Mouse (Mus musculus) retina, adult 2 months (tissue): ENCODE results near the gene Mcu.
A peak's percentile ranks its signal among the peaks of the same experiment; 100 is the strongest.

Experiments
- DNase-seq: peaks from one replicate; pipeline ENCODE4 v3.0.0-alpha.2; 2012; ENCODE audit warnings: low read depth, low spot score

The Mcu gene

DNA sequence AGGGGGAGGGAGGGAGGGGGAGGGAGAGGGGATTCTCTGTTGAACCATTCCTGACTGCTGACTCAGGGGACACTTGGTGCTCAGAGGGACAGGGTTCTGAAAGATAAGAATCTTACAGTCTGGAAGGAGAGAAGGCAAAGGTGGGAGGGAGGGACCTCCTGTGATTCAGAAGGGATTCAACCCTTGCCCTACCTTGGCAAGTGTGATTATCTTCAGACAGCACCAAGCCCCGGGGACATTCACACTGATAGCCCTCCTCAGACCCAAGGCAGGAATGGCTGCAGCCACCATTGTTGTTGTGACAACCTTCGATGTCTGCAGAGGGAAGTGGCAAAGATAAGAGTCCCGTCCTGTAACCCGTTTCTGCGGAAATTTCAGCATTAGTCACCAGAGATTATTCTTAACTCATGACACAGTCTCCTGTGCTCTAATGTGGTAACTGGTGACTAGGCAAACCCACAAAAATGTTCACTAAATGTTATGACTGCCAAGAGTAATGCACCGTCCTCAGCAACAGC, 185.7 kb downstream of the Mcu start:
- no peak for DNase-seq

DNA sequence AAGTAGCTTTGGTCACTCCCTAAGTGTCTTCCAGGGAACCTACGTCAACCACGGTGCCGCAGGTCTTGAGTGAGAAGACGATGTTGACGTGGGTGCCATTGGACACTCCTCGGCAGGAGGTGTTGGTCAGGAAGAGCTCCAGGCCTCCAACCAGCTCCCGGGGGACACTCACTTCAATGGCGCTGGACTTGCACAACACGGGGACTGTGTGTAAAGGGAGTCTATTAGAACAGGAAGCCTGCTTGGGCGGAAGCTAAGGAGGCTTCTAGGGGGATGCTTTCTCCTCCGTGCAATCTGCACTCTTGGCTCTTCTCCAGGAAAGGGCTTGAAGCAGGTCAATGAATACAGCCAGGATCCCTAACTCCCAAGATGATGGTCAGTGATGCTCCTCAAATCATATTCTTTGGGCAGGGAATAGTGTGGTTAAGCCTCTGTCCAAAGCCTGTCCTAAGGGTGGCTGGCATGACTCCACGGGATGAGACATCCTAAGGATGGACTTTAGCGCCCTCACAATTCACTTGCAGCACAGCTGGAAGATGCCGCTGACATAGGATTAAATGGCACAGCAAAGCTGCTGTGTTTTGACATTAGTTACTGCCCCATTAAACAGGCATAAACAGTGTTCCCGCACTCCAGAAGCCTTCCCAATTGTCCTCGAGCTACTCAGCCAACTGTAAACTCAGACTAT, 186.9 kb downstream of the Mcu start:
- no peak for DNase-seq

DNA sequence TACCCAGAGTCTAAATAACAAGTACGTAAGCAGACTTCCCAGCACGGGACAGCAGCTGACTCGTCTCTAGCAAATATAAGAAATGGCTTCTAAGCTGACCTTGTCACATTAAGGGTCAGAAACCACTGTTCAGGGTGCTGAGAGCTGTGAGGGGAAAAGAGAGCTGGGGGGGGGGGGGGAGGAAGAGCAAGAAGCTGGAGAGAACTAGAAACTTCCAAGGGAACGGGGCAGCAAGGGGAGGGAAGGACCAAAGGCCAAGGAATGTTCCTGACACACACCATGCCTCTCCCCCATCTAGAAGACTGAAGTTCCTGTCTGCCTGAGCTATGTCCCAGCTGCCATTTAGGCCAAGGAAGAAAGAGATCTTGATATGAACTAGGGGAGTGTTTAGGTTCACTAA, 190.1 kb downstream of the Mcu start:
- DNase-seq: no peak

GRCm38 (mm10) chr10:59425369-59425768, 191.1 kb downstream of the Mcu start:
- DNase-seq: no peak

GRCm38 (mm10) chr10:59424453-59424852, 192.0 kb downstream of the Mcu start:
- no peak for DNase-seq

DNA sequence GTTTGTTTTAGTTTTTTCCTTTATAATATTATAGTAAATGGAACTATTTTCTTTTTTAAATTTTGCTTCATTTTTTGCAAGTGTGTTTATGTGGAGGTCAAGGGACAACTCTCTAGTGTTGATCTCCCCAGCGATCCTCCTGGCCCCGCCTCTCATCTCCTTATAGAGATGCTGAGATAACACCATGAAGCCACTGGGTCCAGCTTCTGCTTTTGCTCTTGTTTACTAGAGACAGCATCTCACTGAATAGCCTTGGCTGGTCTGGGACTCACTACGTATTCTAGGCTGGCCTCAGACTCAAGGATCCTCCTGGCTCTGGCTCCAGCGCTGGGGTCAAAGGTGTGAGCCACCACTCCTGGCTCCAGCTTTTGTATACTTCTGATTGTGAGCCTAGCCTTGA, 197.0 kb downstream of the Mcu start:
- no peak for DNase-seq

GRCm38 (mm10) chr10:59416623-59417022, 199.9 kb downstream of the Mcu start:
- no peak for DNase-seq

- no peak for DNase-seq
Observed at GRCm38 (mm10) chr10:59413711-59414110, 202.8 kb downstream of the Mcu start.

DNA sequence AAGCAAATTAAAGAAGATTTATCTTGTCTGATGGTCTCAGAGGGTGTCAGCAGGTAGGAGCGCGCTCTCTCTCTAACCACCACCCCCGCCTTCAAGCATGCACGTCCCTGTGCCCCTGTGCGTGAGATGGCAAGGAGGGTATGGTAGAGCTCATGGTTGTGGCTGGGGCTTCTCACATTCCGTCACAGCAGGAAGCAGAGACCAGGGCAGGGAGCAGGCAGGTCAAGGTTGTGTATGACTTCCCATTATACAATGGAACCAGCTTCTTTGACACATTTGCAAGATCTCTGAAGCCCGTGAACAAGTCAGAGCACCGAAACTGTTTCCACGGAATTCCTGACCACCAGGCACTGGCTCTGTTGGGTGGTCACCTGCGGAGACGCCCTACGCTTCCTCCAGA, 206.2 kb downstream of the Mcu start:
- DNase-seq: no peak

- DNase-seq: no peak
Observed at GRCm38 (mm10) chr10:59408499-59408898, 208.0 kb downstream of the Mcu start.

GRCm38 (mm10) chr10:59403793-59404149, 212.7 kb downstream of the Mcu start:
- DNase-seq: peak; percentile 13

DNA sequence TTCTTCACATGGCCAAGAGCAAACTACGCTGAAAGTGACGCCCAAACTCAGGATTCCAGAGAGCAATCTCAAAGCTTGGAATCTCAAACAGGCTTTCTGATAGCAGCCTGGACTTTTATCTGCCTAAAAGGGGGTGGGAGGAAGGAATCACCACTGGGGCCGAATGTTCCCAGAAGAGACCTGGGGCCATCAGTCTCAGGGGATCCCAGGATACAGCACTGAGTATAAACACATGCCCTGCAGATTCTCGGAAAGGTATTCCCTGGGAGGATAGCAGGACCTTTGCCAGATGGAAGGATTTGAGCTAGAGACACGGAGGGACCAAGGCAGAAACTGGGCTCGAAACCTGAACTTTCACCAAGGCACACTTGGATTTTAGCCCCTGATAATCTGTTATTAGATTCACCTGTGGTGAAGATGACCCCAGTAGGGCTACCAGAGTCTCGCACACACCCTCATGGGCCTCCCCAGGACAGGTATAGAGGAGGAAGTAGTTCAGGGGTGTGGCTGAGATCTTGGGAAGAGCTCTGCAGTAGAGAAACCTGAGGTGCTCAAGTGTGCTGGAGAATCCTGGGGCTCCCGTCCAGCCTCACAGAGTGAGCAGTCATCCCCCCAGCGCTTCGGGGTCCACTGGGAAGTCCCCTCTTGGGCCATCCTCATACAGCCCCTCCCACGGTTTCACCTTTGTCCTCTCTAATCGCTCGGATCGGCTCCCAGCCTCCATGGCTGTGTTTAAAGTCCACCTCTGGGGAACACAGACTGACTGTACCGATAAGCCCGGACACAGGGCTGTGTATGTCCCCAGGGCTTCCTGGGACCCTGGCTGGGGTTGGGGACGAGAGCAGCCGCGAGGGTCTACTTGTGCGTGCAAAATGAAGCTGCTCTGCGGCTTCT, 213.3 kb downstream of the Mcu start, which contains the start of gene Pla2g12b:
TSS of gene Pla2g12b (plus strand) at position 762 of the 894 bp plus-strand sequence.
- no peak for DNase-seq
